Mouse (Mus musculus) embryonic fibroblast, embryonic 13.5 days (primary cell): ENCODE results near the gene Tmem179.

Experiments
- CTCF ChIP-seq: IDR thresholded peaks from 2 replicates; pipeline ENCODE4 v1.5.1; 2011; ENCODE audit warnings: mild to moderate bottlenecking, control low read depth, low read length, moderate library complexity, borderline replicate concordance; ENCODE audit not compliant: insufficient read depth
- POLR2A ChIP-seq: IDR thresholded peaks from 2 replicates; pipeline ENCODE4 v1.6.1; 2011; ENCODE audit warnings: low read depth, mild to moderate bottlenecking, control low read depth, low read length, moderate library complexity

DNA sequence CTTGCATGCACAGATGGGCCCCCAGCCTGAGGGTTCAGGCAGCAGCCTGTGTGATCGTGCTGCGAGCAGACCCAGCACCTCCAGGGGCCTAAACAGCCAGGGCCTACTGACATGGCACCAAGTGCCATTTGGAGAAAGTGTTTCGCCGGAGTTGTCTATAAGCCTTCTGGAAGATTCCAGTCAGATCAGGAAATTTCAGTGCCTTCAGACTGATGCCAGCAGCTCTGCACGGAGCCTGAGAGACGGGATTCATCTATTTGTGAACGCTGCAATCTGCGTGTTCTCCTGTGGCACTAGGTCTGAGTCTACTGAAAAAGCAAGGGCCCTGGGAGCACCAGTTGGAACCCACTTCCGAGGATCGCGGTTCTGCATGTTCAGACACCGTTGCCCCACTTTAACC, 23.8 kb upstream of the Tmem179 start:
- no peak for TF ChIP-seq CTCF
- TF ChIP-seq POLR2A: no peak
